Mouse (Mus musculus): ENCODE results near the gene Mmp8. TPM values are rescaled to one million over a fixed set of nuclear protein-coding genes. Genes with fewer than 3 reads are reported as not detected.

Gene Mmp8
- total RNA-seq, 2 experiments from 2014 or later, result 1.1 to 2.6 TPM

GRCm38 (mm10) chr9:7594816-7595540 lies 36.7 kb downstream of the Mmp8 start:
- peak; percentile 88 for DNase-seq

- DNase-seq, result peak; percentile 81
Observed at GRCm38 (mm10) chr9:7602982-7603742, 44.9 kb downstream of the Mmp8 start.

- DNase-seq, result no peak
Observed at GRCm38 (mm10) chr9:7604005-7604404, 45.7 kb downstream of the Mmp8 start.

GRCm38 (mm10) chr9:7605638-7606037 lies 47.4 kb downstream of the Mmp8 start:
- no peak for DNase-seq

Other genes with a start within 250 kb of the Mmp8 start
- gene Mmp12, start 214.1 kb upstream of the Mmp8 start, total RNA-seq (2021), result under 1 TPM; 0.24 to 0.45 TPM
- gene Mmp1b, start 170.4 kb upstream of the Mmp8 start, total RNA-seq (2021), result not detected
- gene Mmp3, start 112.6 kb upstream of the Mmp8 start, total RNA-seq (2021), result under 1 TPM in 1 of 2 experiments, not detected in 1; 0.18 TPM
- not detected for gene Mmp10, start 56.1 kb upstream of the Mmp8 start, total RNA-seq (2021)
- under 1 TPM; 0.15 to 0.30 TPM for gene Mmp27, start 12.9 kb downstream of the Mmp8 start, total RNA-seq (2021)
- not detected for gene Mmp20, start 69.8 kb downstream of the Mmp8 start, total RNA-seq (2021)
- gene Mmp7, start 133.6 kb downstream of the Mmp8 start, total RNA-seq (2021), result not detected
- gene Tmem123, start 205.6 kb downstream of the Mmp8 start, total RNA-seq (2021), result 100 to 1,000 TPM in 1 of 2 experiments, 10 to 100 TPM in 1; 84.2 to 106 TPM